Mouse (Mus musculus): ENCODE results near the gene Hrc.
A peak's percentile ranks its signal among the peaks of the same experiment; 100 is the strongest.

Gene Hrc

DNA sequence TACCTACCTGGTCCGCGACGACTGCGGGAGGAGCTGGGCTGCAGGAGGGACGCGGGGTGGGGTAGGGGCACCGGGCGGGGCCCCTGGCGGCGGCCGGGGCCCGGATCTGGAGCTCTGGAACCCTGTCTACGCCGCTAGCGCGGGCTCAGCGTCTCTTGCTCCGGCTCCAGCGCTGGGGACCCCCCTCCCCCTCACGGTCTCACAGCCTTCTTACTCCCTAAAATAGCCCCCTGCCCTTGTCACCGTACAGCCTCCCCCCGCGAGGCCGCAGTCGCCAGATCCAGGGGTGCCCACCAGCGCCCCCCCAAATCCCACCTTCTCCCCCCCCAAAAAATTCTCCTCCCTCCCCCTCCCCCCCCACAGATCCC is 31.5 kb downstream of the Hrc start, which contains the start of gene Ppfia3:
Ppfia3 (minus strand) TSS at position 368 of the 368 bp plus-strand sequence.
- DNase-seq (ENCODE audit: low spot score) = no peak

DNA sequence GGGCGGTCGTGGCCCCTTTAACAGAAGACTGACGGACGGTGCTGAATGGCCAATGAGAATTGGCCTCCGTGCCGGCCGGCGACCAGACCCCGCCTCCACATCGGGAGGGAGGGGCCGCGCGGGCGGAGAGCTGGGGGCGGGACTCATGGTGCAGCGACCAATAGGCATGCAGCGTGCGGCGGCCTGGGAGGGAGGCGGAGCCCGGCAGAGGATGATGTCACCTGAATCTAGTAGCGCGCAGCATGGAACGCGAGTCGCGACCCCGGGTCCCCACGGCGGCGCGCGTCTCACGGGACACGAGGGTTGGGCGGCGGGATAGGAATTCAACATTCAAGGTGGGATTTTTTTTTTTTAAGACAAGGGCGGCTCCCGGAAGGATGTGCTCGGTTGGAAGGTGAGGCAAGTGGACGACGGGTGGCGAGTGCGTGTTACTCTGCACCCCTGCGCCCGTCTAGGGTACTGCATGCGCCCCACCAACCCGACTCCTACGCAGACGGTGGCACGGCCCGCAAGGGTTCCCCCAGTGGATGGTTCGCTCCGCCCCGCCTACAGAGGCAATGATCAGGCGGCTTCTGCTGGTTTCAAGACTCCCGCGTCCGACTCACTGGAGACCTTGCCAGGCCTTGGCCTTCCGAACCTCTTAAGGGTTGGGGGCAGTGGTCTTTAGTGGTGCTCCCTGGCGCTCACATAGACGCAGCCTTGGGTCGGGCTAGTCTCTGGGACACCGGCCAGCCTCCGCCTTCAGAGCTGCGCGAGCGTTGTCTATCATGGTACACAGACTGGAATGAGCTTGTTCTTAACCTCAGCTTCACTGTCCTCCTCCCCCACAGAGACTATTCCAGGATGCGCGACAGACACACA is 32.2 kb downstream of the Hrc start:
- DNase-seq (ENCODE audit: low spot score) = peak; percentile 93

DNA sequence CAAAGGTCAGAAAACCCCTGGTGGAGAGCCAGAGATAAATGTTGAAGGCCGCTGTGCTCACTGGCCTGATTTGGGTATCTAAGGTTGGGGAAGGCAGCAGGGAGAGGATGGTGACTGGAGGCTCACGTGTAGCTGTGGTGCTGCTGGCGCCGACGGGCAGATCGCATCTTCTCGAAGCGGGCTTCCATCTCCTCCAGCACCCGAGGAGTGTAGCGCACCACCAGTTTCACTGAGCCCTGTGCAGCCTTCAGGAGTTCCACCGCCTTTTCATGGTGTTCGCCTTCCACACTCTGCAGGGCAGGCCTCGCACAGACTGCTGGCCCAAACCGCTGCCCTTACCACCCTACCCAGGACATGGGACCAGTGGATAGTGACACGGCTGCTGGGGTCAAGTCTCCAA is 33.1 kb downstream of the Hrc start:
- DNase-seq (ENCODE audit: low spot score) = no peak

DNA sequence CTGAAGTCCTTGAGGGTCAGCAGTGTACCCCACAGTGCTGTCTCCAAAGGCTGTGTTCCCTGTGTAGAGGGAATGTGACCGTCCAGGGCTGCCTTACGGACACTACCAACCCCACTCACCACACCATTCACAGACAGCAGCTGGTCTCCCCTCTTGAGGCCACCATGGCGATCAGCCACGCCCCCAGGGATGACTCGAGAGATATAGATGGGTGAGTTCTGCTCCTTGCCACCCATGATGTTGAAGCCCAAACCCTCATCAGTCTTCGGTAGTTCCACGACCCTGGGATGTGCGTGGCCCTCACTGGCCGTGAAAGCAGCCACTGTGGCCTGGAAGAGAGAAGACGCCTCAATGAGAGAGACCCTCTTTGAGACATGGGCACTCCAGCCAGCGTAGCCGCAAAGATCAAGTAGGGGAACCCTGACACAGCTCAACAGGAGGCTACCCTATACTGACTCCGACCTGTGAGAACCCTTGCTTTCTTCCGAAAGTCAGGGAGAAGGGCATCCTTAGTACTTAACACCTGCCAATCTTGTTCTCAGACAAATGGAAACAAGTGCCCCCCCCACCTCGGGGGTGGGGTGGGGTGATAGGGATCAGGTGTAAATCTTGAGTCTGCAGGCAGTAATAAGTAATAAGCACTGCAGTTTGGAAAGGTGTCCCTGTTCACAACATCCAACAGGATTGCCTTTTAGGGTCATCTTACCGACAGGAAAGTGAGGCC is 34.1 kb downstream of the Hrc start:
- no peak for DNase-seq (ENCODE audit: low spot score)

DNA sequence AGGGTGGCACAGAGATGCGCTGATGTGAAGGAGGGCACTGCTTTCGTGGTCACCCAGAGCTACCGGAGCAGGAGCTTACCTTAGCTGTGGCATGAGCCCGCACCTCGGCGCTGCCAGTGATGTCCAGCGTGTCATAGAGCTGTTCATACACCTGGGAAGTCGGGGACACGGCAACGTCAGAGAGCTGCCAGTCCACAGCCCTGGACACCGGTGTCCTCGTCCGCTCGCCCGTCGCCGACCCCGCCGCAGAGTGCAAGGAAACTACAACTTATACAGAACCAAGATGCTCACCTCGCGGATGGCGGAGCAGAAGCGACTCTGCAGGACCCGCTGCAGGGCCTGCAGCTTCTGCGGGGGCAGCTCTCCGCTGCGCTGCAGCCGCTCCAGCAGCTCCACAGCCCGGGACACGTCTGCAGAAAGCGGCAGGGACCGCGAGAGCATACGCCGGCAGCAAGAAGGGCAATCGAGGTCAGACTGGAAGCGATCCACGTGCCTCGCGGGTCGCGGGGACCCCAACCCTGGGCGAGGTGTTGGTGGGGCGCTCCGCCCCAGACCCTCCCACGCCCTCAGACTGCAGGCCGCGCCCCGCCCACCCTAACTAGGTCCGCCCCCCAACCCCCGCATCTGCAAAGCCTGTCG is 34.9 kb downstream of the Hrc start:
- DNase-seq (ENCODE audit: low spot score) = no peak

DNA sequence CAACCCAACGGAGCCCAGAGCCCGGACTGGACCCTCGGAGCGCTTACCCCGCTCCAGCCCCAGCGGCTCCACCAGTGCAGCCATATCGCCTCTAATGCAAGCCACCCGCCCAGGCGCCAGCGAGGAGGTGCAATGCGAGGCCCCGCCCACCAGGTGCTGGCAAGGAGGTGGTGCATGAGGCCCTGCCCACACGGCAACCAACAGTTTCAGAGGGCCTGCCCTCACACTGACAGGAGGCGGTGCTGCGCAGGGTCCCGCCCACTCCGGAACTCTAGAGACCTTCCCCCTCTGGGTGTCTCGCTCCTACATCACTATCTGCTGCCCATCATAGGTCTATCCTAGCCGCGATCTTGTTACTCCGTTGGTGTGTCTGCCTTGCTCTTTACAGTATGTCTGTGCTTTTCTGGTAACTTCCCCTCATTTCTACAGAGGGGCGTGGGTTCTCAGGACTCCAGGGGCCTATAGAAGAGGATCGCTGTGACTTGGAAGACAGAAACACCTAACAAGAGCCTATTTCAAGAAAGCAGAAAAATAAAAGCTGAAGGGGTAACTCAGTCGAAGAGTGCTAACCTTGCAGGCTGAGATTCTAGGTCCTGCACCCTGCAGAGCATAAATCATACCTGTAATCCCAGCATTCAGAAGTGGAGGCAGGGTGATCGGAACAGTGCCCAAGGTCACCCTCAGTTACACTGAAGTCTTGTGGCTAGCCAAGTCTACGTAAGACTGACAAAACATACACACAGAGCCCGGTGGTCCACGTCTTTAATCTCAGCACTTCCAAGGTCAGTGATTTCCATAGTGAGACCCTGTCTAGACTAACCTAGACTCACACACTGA is 35.6 kb downstream of the Hrc start, which contains the start of gene Lin7b:
Lin7b (minus strand) TSS at position 109 of the 837 bp plus-strand sequence.
- peak; percentile 70 for DNase-seq (ENCODE audit: low spot score)

DNA sequence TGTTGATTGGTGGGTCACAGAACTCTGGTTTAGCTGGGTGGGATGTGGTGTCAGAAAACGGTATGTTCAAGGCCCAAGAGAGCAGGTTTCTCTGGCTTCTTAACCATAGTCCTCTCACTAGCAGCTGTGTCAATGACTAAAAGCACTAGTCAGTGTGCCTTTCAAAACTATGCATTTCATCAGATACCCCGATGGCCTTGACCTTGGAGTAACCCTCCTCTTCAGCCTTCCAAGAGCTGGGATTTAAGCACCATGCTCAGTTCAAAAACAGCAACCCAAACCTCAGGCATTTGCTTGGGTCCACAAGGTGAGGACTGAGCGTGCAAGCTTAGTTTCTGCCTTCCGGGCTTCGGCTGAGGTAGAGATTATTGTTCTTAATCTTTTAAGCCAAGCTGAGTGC is 37.3 kb downstream of the Hrc start:
- no peak for DNase-seq (ENCODE audit: low spot score)

DNA sequence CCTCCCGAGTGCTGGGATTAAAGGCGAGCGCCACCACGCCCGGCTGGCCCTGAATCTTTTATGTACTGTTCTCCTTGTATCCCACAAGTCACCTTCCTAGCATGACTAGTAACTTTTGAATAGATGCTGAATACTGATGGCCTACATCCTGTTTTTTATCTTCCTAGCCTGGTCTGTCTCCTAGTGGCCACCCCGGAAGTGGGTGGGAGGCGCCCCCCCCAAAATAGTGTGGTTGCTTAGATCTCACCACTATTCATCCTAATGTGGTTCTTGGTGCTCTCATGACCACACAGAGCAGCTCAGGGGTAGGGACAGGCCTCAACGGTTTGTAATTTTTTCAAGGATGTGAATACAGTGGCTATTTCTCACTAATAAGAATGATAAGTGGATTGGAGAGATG is 39.5 kb downstream of the Hrc start:
- DNase-seq (ENCODE audit: low spot score) = no peak

DNA sequence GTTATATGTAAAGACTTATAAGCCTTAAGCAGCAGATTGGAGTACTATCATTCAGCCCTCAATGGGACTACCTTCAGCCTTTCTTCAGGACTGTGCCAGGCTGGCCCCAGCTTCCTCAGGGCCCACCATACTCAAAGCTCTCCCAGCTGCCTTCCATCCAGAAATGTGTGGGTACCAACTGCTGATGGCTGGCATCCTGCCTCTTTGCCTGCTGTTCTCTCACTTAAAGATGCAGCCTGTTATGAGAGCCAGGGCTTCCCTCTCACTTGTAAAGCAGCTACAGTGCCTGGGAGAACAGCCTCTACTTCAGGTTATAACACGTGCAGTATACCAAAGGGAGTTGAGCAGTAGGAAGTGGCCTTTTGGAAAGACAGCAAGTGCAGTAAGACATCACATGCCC is 41.0 kb downstream of the Hrc start:
- no peak for DNase-seq (ENCODE audit: low spot score)

DNA sequence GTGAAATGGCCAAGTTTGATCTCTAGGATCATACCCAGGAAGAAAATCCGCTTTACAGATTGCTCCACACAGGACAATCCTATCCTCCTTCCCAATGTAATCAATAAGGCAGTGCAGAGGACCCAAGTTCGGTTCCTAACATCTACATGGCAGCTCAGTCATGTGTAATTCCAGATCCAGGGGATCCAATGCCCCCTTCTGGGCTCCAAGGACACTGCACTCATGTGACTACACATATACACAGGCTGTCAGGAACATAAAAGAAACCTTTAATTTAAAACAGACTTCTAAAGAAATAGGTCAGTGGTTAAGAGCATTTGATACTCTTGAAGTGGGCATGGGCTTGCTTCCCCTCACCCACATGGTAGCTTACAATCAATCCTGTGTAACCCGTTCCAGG is 51.0 kb downstream of the Hrc start:
- no peak for DNase-seq (ENCODE audit: low spot score)
